Mouse (Mus musculus) bone marrow macrophage, adult 2 months (primary cell): ENCODE measurements around the gene Klk1.

Experiments
- CTCF ChIP-seq: IDR thresholded peaks from 2 replicates; pipeline ENCODE4 v1.5.1; 2012; ENCODE audit warnings: low read depth, mild to moderate bottlenecking, low read length, moderate library complexity
- POLR2A ChIP-seq: IDR thresholded peaks from 2 replicates; pipeline ENCODE4 v1.6.1; 2012; ENCODE audit warnings: mild to moderate bottlenecking, low read depth, low read length, borderline replicate concordance

DNA sequence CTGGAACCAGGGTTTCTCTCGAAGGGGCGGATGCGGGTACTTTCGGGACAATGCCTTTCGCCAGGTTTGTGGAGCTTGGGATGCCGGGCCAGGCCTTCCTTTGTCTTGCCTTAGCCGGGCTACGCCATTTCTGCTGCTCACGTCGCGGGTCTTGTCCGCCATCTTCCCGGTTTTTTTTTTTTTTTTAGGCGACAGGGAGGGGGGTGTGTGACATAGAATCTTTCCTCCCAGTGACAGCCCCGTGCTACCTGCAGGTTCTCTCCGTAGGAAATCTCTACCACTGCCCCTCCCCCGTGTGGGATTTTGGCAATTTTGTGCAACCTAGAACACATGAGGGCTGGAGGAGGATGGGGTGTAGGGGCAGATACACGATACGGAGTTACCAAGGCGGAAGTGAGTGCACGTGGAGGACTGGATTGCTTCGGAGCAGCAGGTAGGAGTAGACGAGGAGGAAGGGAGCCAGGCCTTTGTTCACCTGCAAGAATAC is 21.9 kb downstream of the Klk1 start:
- no peak for TF ChIP-seq CTCF
- TF ChIP-seq POLR2A: no peak
